Mouse (Mus musculus): ENCODE data around the gene Mphosph6. TPM values are rescaled to one million over a fixed set of nuclear protein-coding genes. Genes with fewer than 3 reads are reported as not detected.

The Mphosph6 gene
- 24.1 and 29.8 TPM in 2 replicates for polyA plus RNA-seq (2015; fragmentation: Nextera tagmentation; extraction: Ambion mirVana)

GRCm38 (mm10) chr8:117801443-117802298, at the start of gene Mphosph6:
Gene Mphosph6 (minus strand): TSS chr8:117801943.

Other genes starting within 250 kb of the Mphosph6 start
- 0.76 and 2.6 TPM in 2 replicates for gene Sdr42e1, start 128.3 kb downstream of the Mphosph6 start, polyA plus RNA-seq (2015; fragmentation: Nextera tagmentation; extraction: Ambion mirVana)
- gene Hsd17b2, start 100.0 kb downstream of the Mphosph6 start, polyA plus RNA-seq (2015; fragmentation: Nextera tagmentation; extraction: Ambion mirVana): 0.32 and 0.84 TPM in 2 replicates